Mouse (Mus musculus) adrenal gland, adult 2 months (tissue): Measurements from ENCODE around the gene Plagl2. TPM values are rescaled to one million over a fixed set of nuclear protein-coding genes. Genes with fewer than 3 reads are reported as not detected.
"Not testable (repeated sequence)": the region's sequence is repeated elsewhere in the genome, so short reads cannot be mapped to it uniquely, and the experiment has no call there.

Experiments used
- DNase-seq: peaks from one replicate; pipeline ENCODE4 v3.0.0; 2021
- long read RNA-seq: library from polyadenylated mRNA; stranded (forward); transcript quantifications from one replicate; pipeline ENCODE4 v2.0.0, GENCODE M21; 2021
- polyA plus RNA-seq: library from polyadenylated mRNA; depleted of rRNA; stranded (reverse); fragments of >200 nt; gene quantifications from 2 replicates; pipeline ENCODE4 v1.2.3, GENCODE M21; 2012; rRNA removed
- total RNA-seq, 2 experiments: library from RNA; stranded (reverse); gene quantifications; 2 replicates each; pipeline ENCODE4 v1.2.3; 2021

Plagl2 gene
- total RNA-seq (1 to 10 TPM; 8.2 to 9.3 TPM), polyA plus RNA-seq (3.7 and 5.2 TPM in 2 replicates)
- long read RNA-seq = 0 reads

- peak; percentile 96 for DNase-seq
Measured at GRCm38 (mm10) chr2:153241250-153242014, at the start of gene Plagl2, which contains the start of gene Pofut1. TSS of gene Plagl2 (minus strand) at chr2:153241426. TSS of gene Pofut1 (plus strand) at chr2:153241533.

- DNase-seq = peak; percentile 73
Measured at GRCm38 (mm10) chr2:153287835-153288234, 46.6 kb upstream of the Plagl2 start.

GRCm38 (mm10) chr2:153286524-153286923 lies 45.3 kb upstream of the Plagl2 start:
- no peak for DNase-seq

GRCm38 (mm10) chr2:153283919-153284318 lies 42.7 kb upstream of the Plagl2 start:
- DNase-seq = no peak

GRCm38 (mm10) chr2:153278357-153278756 lies 37.1 kb upstream of the Plagl2 start:
- DNase-seq = no peak

GRCm38 (mm10) chr2:153276846-153277245 lies 35.6 kb upstream of the Plagl2 start:
- DNase-seq = not testable (repeated sequence)

GRCm38 (mm10) chr2:153276440-153276839 lies 35.2 kb upstream of the Plagl2 start:
- no peak for DNase-seq

- DNase-seq = not testable (repeated sequence)
Measured at GRCm38 (mm10) chr2:153275577-153275976, 34.4 kb upstream of the Plagl2 start.

GRCm38 (mm10) chr2:153274919-153275247 lies 33.7 kb upstream of the Plagl2 start:
- peak; percentile 79 for DNase-seq

- DNase-seq = not testable (repeated sequence)
Measured at GRCm38 (mm10) chr2:153274200-153274918, 33.1 kb upstream of the Plagl2 start.

- not testable (repeated sequence) for DNase-seq
Measured at GRCm38 (mm10) chr2:153270231-153270915, 29.1 kb upstream of the Plagl2 start.

GRCm38 (mm10) chr2:153267331-153267730 lies 26.1 kb upstream of the Plagl2 start:
- DNase-seq = no peak

GRCm38 (mm10) chr2:153263053-153263452 lies 21.8 kb upstream of the Plagl2 start:
- DNase-seq = no peak

GRCm38 (mm10) chr2:153259864-153260674 lies 18.8 kb upstream of the Plagl2 start:
- no peak for DNase-seq

- DNase-seq = no peak
Measured at GRCm38 (mm10) chr2:153259030-153259863, 18.0 kb upstream of the Plagl2 start.

- no peak for DNase-seq
Measured at GRCm38 (mm10) chr2:153256604-153257003, 15.4 kb upstream of the Plagl2 start.

- no peak for DNase-seq
Measured at GRCm38 (mm10) chr2:153249751-153250150, 8.5 kb upstream of the Plagl2 start.

GRCm38 (mm10) chr2:153242156-153242555 lies 930 bp upstream of the Plagl2 start:
- DNase-seq = peak; percentile 58

- DNase-seq = no peak
Measured at GRCm38 (mm10) chr2:153240701-153241235, 458 bp downstream of the Plagl2 start.

- peak; percentile 57 for DNase-seq
Measured at GRCm38 (mm10) chr2:153239860-153240480, 1.3 kb downstream of the Plagl2 start.
